Mouse (Mus musculus) testis, adult 2 months (tissue): ENCODE results near the gene Lpar6.

Source experiments
- CTCF ChIP-seq: fragments of 200-500 bp; IDR thresholded peaks from 2 replicates; pipeline ENCODE4 v1.5.1; 2012; ENCODE audit warnings: low read depth, mild to moderate bottlenecking, inconsistent platforms, low read length, moderate library complexity; ENCODE audit not compliant: control insufficient read depth, insufficient read depth, insufficient replicate concordance
- POLR2A ChIP-seq: fragments of 200-500 bp; IDR thresholded peaks from 2 replicates; pipeline ENCODE4 v1.6.1; 2012; ENCODE audit warnings: low read depth, mild to moderate bottlenecking, inconsistent platforms, low read length, moderate library complexity; ENCODE audit not compliant: control insufficient read depth

GRCm38 (mm10) chr14:73279096-73279495, 41.4 kb downstream of the Lpar6 start:
- TF ChIP-seq CTCF, result no peak
- no peak for TF ChIP-seq POLR2A
